Mouse (Mus musculus) heart, postnatal 0 days (tissue): ENCODE data around the gene Fbxo33.

Experiments
- CTCF ChIP-seq: IDR thresholded peaks from 2 replicates; pipeline ENCODE4 v1.5.1; 2016; ENCODE audit warnings: antibody characterized with exemption, control low read depth, low read depth
- EP300 ChIP-seq: IDR thresholded peaks from 2 replicates; pipeline ENCODE4 v1.6.1; 2016; ENCODE audit warnings: antibody characterized with exemption, low read depth

DNA sequence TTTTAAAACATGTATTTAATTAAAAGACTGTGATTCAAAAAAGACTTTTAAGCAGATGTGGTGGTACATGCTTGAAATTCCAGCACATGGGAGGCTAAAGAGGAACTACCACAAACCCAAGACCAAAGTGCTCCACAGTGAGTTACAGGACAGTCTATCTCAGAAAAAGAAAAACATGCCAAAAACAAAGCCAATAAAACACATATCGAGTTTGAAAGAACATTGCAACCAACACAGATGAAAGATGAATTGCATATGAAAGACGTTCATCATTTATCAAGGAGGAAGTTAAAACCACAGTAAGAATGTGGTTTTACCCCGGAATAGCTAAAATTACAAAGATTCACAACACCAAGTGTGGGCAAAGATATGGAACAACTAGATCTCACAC, 12.5 kb downstream of the Fbxo33 start:
- no peak for TF ChIP-seq EP300
- TF ChIP-seq CTCF: no peak
